Mouse (Mus musculus) neural tube, embryonic 14.5 days (tissue): ENCODE measurements around the gene Rfwd3. TPM values are rescaled to one million over a fixed set of nuclear protein-coding genes. Genes with fewer than 3 reads are reported as not detected.
"Not testable (repeated sequence)": the region's sequence is repeated elsewhere in the genome, so short reads cannot be mapped to it uniquely, and the experiment has no call there.

Experiments
- ATAC-seq: fragments of 200-750 bp; cut with Nextera tagmentation; 2 replicates; pipeline ENCODE4 v1.8.0; 2017; ENCODE audit warnings: low read depth, mild to moderate bottlenecking, moderate TSS enrichment, moderate library complexity
- H3K27ac ChIP-seq: fragments of 300-500 bp; sonication (generic); 2 replicates; pipeline ENCODE4 v1.5.1; 2014; ENCODE audit warnings: low read depth, mild to moderate bottlenecking, control low read depth, low read length, moderate library complexity, mixed read lengths
- H3K27me3 ChIP-seq: fragments of 300-500 bp; sonication (generic); 2 replicates; pipeline ENCODE4 v1.6.1; 2014; ENCODE audit warnings: low read length; ENCODE audit not compliant: control insufficient read depth, insufficient read depth
- H3K36me3 ChIP-seq: fragments of 300-500 bp; sonication (generic); 2 replicates; pipeline ENCODE4 v1.6.1; 2014; ENCODE audit warnings: low read length, mixed read lengths; ENCODE audit not compliant: control insufficient read depth, insufficient read depth
- H3K4me1 ChIP-seq: fragments of 300-500 bp; sonication (generic); 2 replicates; pipeline ENCODE4 v1.6.1; 2014; ENCODE audit warnings: low read length; ENCODE audit not compliant: control insufficient read depth, insufficient read depth
- H3K4me2 ChIP-seq: fragments of 300-500 bp; sonication (generic); 2 replicates; pipeline ENCODE4 v1.6.1; 2014; ENCODE audit warnings: mild to moderate bottlenecking, low read depth, low read length, control low read depth
- H3K4me3 ChIP-seq: fragments of 300-500 bp; sonication (generic); 2 replicates; pipeline ENCODE4 v1.5.1; 2014; ENCODE audit warnings: low read depth, low read length, control low read depth, mixed read lengths
- H3K9ac ChIP-seq: fragments of 300-500 bp; sonication (generic); replicated peaks from 2 replicates; pipeline ENCODE4 v1.6.1; 2014; ENCODE audit warnings: low read depth, mild to moderate bottlenecking, control low read depth, low read length, mixed read lengths
- H3K9me3 ChIP-seq: fragments of 300-500 bp; sonication (generic); 2 replicates; pipeline ENCODE4 v1.6.1; 2016; ENCODE audit warnings: low read length; ENCODE audit not compliant: control insufficient read depth
- WGBS: fragments of 180-500 bp; shearing (Covaris S2); extraction: QIAGEN DNeasy Blood & Tissue Kit; methylation state at CpG from one replicate; pipeline ENCODE4 v1.1.7; 2014; 5-methylcytosine and 5-hydroxymethylcytosine counted together
- polyA plus RNA-seq: library from polyadenylated mRNA; unstranded; fragments of >200 nt; fragmentation: Nextera tagmentation; extraction: Ambion mirVana; gene quantifications from 2 replicates; pipeline ENCODE4 v1.2.1, GENCODE M21; 2014

The Rfwd3 gene
- polyA plus RNA-seq, 1 experiment from 2014 or later: 19.2 TPM

GRCm38 (mm10) chr8:111246864-111247263, 53.2 kb downstream of the Rfwd3 start:
- not testable (repeated sequence) for H3K4me3 ChIP-seq, H3K4me2 ChIP-seq, H3K27me3 ChIP-seq, H3K9me3 ChIP-seq, H3K9ac ChIP-seq, H3K36me3 ChIP-seq, ATAC-seq, H3K27ac ChIP-seq, H3K4me1 ChIP-seq
- WGBS: 94% methylated on average over 1 of the region's 1 CpGs

GRCm38 (mm10) chr8:111246287-111246830, 53.7 kb downstream of the Rfwd3 start:
- no peak for ATAC-seq
- WGBS: 86% methylated on average over 4 of the region's 4 CpGs
- no peak overlapping the region for H3K27ac ChIP-seq
- no peaks in the 10 kb centered on the region for H3K27me3 ChIP-seq
- no peaks in the 10 kb centered on the region for H3K4me1 ChIP-seq
- no peaks in the 10 kb centered on the region for H3K9me3 ChIP-seq
- no peaks in the 10 kb centered on the region for H3K36me3 ChIP-seq
- H3K9ac ChIP-seq: no peak overlapping the region
- no peak overlapping the region for H3K4me3 ChIP-seq
- no peak overlapping the region for H3K4me2 ChIP-seq

- Histone ChIP-seq H3K27ac (no peak overlapping the region), H3K4me1 (no peaks in the 10 kb centered on the region), H3K27me3 (no peaks in the 10 kb centered on the region), H3K4me2 (no peak overlapping the region), H3K4me3 (no peak overlapping the region), H3K36me3 (no peaks in the 10 kb centered on the region), H3K9me3 (no peaks in the 10 kb centered on the region), H3K9ac (no peak overlapping the region)
- ATAC-seq: no peak
- WGBS: 90% methylated on average over 3 of the region's 3 CpGs
These were observed 62.7 kb downstream of the Rfwd3 start for GRCm38 (mm10) chr8:111237301-111237700.

- WGBS: 99% methylated on average over 2 of the region's 2 CpGs
- no peak overlapping the region for H3K27ac ChIP-seq
- ATAC-seq: no peak
- H3K4me1 ChIP-seq: no peaks in the 10 kb centered on the region
- H3K9me3 ChIP-seq: no peaks in the 10 kb centered on the region
- no peaks in the 10 kb centered on the region for H3K27me3 ChIP-seq
- H3K36me3 ChIP-seq: no peaks in the 10 kb centered on the region
- no peak overlapping the region for H3K9ac ChIP-seq
- no peak overlapping the region for H3K4me3 ChIP-seq
- H3K4me2 ChIP-seq: no peak overlapping the region
These were observed 66.3 kb downstream of the Rfwd3 start for GRCm38 (mm10) chr8:111233730-111234129.

- Histone ChIP-seq H3K27ac (no peak overlapping the region), H3K4me3 (no peak overlapping the region), H3K4me2 (no peak overlapping the region), H3K9ac (no peak overlapping the region), H3K27me3 (no peaks in the 10 kb centered on the region), H3K4me1 (0 out of 2 replicates have a peak, but pooled peaks cover 4% of the 10 kb centered on the region), H3K36me3 (no peaks in the 10 kb centered on the region), H3K9me3 (no peaks in the 10 kb centered on the region)
- no peak for ATAC-seq
- WGBS: 64% methylated on average over 5 of the region's 5 CpGs
These were observed 75.9 kb downstream of the Rfwd3 start for GRCm38 (mm10) chr8:111224153-111224552.

Other genes with a start within 250 kb of the Rfwd3 start
- not detected in 2 replicates for gene Exosc6, start 243.9 kb downstream of the Rfwd3 start, polyA plus RNA-seq
- gene Clec18a, start 207.8 kb downstream of the Rfwd3 start, polyA plus RNA-seq: 0.70 and 1.5 TPM in 2 replicates
- gene Pdpr, start 205.6 kb downstream of the Rfwd3 start, polyA plus RNA-seq: 8.1 and 8.7 TPM in 2 replicates
- gene Glg1, start 41.0 kb downstream of the Rfwd3 start, polyA plus RNA-seq: 77.0 and 97.5 TPM in 2 replicates
- 0.35 TPM in 1 of 2 replicates, not detected in the other for gene Mlkl, start 38.0 kb upstream of the Rfwd3 start, polyA plus RNA-seq
- gene Fa2h, start 93.6 kb upstream of the Rfwd3 start, polyA plus RNA-seq: 0.45 and 1.1 TPM in 2 replicates
- gene Wdr59, start 221.9 kb upstream of the Rfwd3 start, polyA plus RNA-seq: 7.4 and 8.5 TPM in 2 replicates
- 96.5 and 101 TPM in 2 replicates for gene Znrf1, start 235.9 kb upstream of the Rfwd3 start, polyA plus RNA-seq